Mouse (Mus musculus) liver, embryonic 14.5 days (tissue): ENCODE data around the gene Rec114.

Experiments
- CTCF ChIP-seq: IDR thresholded peaks from 2 replicates; pipeline ENCODE4 v1.5.1; 2016; ENCODE audit warnings: antibody characterized with exemption, low read depth, control low read depth
- EP300 ChIP-seq: IDR thresholded peaks from 2 replicates; pipeline ENCODE4 v1.6.1; 2016; ENCODE audit warnings: antibody characterized with exemption, low read depth

GRCm38 (mm10) chr9:58721021-58721420, 22.7 kb downstream of the Rec114 start:
- no peak for TF ChIP-seq CTCF
- TF ChIP-seq EP300 = no peak
